Mouse (Mus musculus) midbrain, embryonic 12.5 days (tissue): ENCODE data around the gene Hsd11b2. TPM values are rescaled to one million over a fixed set of nuclear protein-coding genes. Genes with fewer than 3 reads are reported as not detected.
A peak's percentile ranks its signal among the peaks of the same experiment; 100 is the strongest.

Source experiments
- ATAC-seq: fragments of 200-750 bp; cut with Nextera tagmentation; 2 replicates; pipeline ENCODE4 v1.8.0; 2017; ENCODE audit warnings: low read depth, moderate TSS enrichment, moderate library complexity; ENCODE audit not compliant: low FRiP score
- H3K27ac ChIP-seq: fragments of 300-500 bp; sonication (generic); replicated peaks from 2 replicates; pipeline ENCODE4 v1.5.1; 2016; ENCODE audit warnings: mild to moderate bottlenecking
- H3K27me3 ChIP-seq: fragments of 300-500 bp; sonication (generic); 2 replicates; pipeline ENCODE4 v1.6.1; 2016; ENCODE audit warnings: mild to moderate bottlenecking
- H3K36me3 ChIP-seq: fragments of 300-500 bp; sonication (generic); 2 replicates; pipeline ENCODE4 v1.6.1; 2016
- H3K4me1 ChIP-seq: fragments of 300-500 bp; sonication (generic); 2 replicates; pipeline ENCODE4 v1.6.1; 2016
- H3K4me2 ChIP-seq: fragments of 300-500 bp; sonication (generic); replicated peaks from 2 replicates; pipeline ENCODE4 v1.6.1; 2016; ENCODE audit warnings: mild to moderate bottlenecking, moderate library complexity
- H3K4me3 ChIP-seq: fragments of 300-500 bp; sonication (generic); 2 replicates; pipeline ENCODE4 v1.5.1; 2016; ENCODE audit warnings: mild to moderate bottlenecking
- H3K9ac ChIP-seq: fragments of 300-500 bp; sonication (generic); replicated peaks from 2 replicates; pipeline ENCODE4 v1.6.1; 2016; ENCODE audit warnings: mild to moderate bottlenecking, moderate library complexity
- H3K9me3 ChIP-seq: fragments of 300-500 bp; sonication (generic); 2 replicates; pipeline ENCODE4 v1.6.1; 2016; ENCODE audit warnings: mild to moderate bottlenecking
- WGBS: fragments of 180-500 bp; shearing (Covaris S2); methylation state at CpG from one replicate; pipeline ENCODE4 v1.1.7; 2016; 5-methylcytosine and 5-hydroxymethylcytosine counted together
- polyA plus RNA-seq: library from polyadenylated mRNA; unstranded; fragments of >200 nt; fragmentation: Nextera tagmentation; extraction: Ambion mirVana; gene quantifications from 2 replicates; pipeline ENCODE4 v1.2.1, GENCODE M21; 2016

Gene Hsd11b2
- polyA plus RNA-seq, 1 experiment from 2014 or later, result 20.1 TPM

DNA sequence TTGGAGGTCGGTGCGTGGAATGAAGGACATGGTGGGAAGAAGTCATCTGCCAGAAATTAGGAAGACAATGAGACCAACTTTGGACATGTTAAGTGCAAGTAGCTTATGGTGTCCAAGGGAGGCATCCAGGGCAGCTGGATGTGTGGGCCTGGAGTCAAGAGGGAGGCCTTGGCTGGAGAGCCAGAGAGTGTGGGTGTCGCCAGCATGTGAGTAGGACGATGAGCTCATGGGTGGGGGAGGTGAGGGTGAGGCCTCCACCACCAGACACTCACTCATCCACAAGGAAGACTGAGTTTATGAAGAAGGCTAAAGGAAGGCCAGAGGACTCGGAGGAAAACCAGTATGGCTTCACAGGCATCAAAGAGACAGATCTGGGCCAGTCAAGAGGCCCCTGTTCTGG, 3.9 kb upstream of the Hsd11b2 start:
- ATAC-seq, result no peak
- Histone ChIP-seq H3K9me3 (no peaks in the 10 kb centered on the region), H3K27ac (no peak overlapping the region), H3K4me1 (peaks cover 31% of the 10 kb centered on the region), H3K4me3 (no peak overlapping the region), H3K4me2 (no peak overlapping the region), H3K27me3 (peaks cover 30% of the 10 kb centered on the region), H3K36me3 (no peaks in the 10 kb centered on the region), H3K9ac (no peak overlapping the region)
- WGBS, result 81% methylated on average over 5 of the region's 5 CpGs

DNA sequence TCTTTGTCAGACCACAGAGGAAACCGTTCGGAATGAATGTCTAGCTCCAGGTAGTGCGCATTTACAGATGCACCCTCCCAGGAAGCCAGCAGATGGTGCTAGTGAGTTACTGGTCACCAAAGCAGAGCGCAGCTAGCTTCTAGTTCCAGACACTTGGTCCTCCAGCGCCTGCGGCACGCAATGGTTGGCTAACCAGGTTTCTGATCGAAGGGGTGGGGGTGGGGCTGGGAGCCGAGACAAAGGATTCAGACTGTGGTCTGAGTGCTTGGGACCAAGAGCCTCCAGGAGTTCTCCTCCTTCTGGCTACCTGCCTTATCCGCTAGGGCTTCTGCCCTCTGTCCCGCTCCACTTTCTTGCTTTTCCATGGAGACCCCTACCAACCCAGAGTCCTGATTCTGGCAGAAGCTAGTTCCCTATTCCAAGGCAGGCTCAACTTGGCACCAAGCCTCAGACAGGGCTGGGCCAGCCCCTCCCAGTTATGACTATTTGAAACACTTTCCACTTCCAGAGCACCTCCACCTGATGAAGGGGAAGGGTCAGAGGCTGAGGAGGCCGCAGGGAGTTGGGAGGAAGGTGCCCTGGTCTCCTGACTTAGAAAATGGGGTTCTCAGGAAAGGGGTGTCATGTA, 2.4 kb upstream of the Hsd11b2 start:
- 9% methylated on average over 12 of the region's 12 CpGs for WGBS
- ATAC-seq, result peak; percentile 48
- H3K4me2 ChIP-seq, result peak overlapping the region; percentile 39
- H3K4me1 ChIP-seq, result peaks cover 46% of the 10 kb centered on the region
- peaks cover 30% of the 10 kb centered on the region for H3K27me3 ChIP-seq
- H3K9me3 ChIP-seq, result no peaks in the 10 kb centered on the region
- H3K9ac ChIP-seq, result no peak overlapping the region
- no peak overlapping the region for H3K4me3 ChIP-seq
- no peaks in the 10 kb centered on the region for H3K36me3 ChIP-seq
- H3K27ac ChIP-seq, result no peak overlapping the region

- Histone ChIP-seq H3K4me2 (0 out of 2 replicates have a peak overlapping the region, but pooled peaks have one; percentile 2), H3K36me3 (peaks cover 3% of the 10 kb centered on the region), H3K27ac (0 out of 2 replicates have a peak overlapping the region, but pooled peaks have one; percentile 25), H3K9me3 (no peaks in the 10 kb centered on the region), H3K9ac (no peak overlapping the region), H3K4me3 (no peak overlapping the region), H3K27me3 (peaks cover 30% of the 10 kb centered on the region), H3K4me1 (peaks cover 51% of the 10 kb centered on the region)
- no peak for ATAC-seq
- 46% methylated on average over 8 of the region's 8 CpGs for WGBS
Observed at GRCm38 (mm10) chr8:105517346-105517745, 1.2 kb upstream of the Hsd11b2 start.

- peak overlapping the region; percentile 91 for H3K9ac ChIP-seq
- no peaks in the 10 kb centered on the region for H3K9me3 ChIP-seq
- H3K4me1 ChIP-seq, result peaks cover 51% of the 10 kb centered on the region
- H3K27me3 ChIP-seq, result peaks cover 30% of the 10 kb centered on the region
- H3K4me3 ChIP-seq, result peak overlapping the region; percentile 67
- ATAC-seq, result no peak
- WGBS, result 4% methylated on average over 2 of the region's 2 CpGs
- peak overlapping the region; percentile 96 for H3K4me2 ChIP-seq
- peak overlapping the region; percentile 80 for H3K27ac ChIP-seq
- peaks cover 26% of the 10 kb centered on the region for H3K36me3 ChIP-seq
Observed at GRCm38 (mm10) chr8:105519591-105519990, 1.0 kb downstream of the Hsd11b2 start.

DNA sequence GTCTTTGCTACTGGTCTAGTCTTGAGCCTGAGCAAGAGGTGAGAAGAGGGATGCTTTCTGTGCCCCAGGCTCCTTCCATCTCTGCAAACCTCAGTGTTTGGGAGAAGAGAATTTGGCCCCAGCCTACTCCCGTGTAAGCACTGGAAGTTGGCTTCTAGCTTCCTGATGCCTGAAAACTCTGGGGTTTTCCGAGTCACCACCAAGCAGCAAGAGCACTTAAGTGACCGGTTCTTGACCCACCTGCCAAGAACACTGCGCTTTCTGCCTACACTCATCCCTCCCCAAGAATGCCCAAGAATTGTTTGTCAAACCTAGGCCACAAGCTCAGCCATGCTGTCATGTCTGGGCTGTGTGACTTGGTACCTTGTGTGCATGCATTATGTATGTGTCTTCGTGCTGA, 2.0 kb downstream of the Hsd11b2 start:
- Histone ChIP-seq H3K27ac (peak overlapping the region; percentile 80), H3K4me1 (peaks cover 51% of the 10 kb centered on the region), H3K9ac (peak overlapping the region; percentile 34; the same call in 1 of the 2 replicates), H3K9me3 (no peaks in the 10 kb centered on the region), H3K4me3 (peak overlapping the region; percentile 67), H3K27me3 (peaks cover 21% of the 10 kb centered on the region), H3K36me3 (peaks cover 35% of the 10 kb centered on the region), H3K4me2 (peak overlapping the region; percentile 96)
- 22% methylated on average over 5 of the region's 5 CpGs for WGBS
- ATAC-seq, result no peak

GRCm38 (mm10) chr8:105521061-105521460, 2.5 kb downstream of the Hsd11b2 start:
- WGBS, result 0% methylated on average over 3 of the region's 3 CpGs
- peak overlapping the region; percentile 34; the same call in 1 of the 2 replicates for H3K9ac ChIP-seq

GRCm38 (mm10) chr8:105521995-105522769, 3.6 kb downstream of the Hsd11b2 start:
- peaks cover 42% of the 10 kb centered on the region for H3K4me1 ChIP-seq
- no peak for ATAC-seq

More at GRCm38 (mm10) chr8:105521061-105521460, 2.5 kb downstream of the Hsd11b2 start:
- peaks cover 49% of the 10 kb centered on the region for H3K4me1 ChIP-seq
- no peaks in the 10 kb centered on the region for H3K9me3 ChIP-seq
- H3K36me3 ChIP-seq, result peaks cover 35% of the 10 kb centered on the region
- peak; percentile 57 for ATAC-seq
- H3K27ac ChIP-seq, result peak overlapping the region; percentile 80
- peaks cover 21% of the 10 kb centered on the region for H3K27me3 ChIP-seq
- peak overlapping the region; percentile 67; the same call in 1 of the 2 replicates for H3K4me3 ChIP-seq
- peak overlapping the region; percentile 96 for H3K4me2 ChIP-seq

GRCm38 (mm10) chr8:105522890-105523289, 4.3 kb downstream of the Hsd11b2 start:
- H3K9me3 ChIP-seq, result no peaks in the 10 kb centered on the region
- H3K4me1 ChIP-seq, result peaks cover 38% of the 10 kb centered on the region
- H3K36me3 ChIP-seq, result peaks cover 40% of the 10 kb centered on the region
- no peak for ATAC-seq
- no peak overlapping the region for H3K4me2 ChIP-seq
- H3K27ac ChIP-seq, result no peak overlapping the region
- H3K4me3 ChIP-seq, result no peak overlapping the region
- H3K9ac ChIP-seq, result no peak overlapping the region
- WGBS, result 90% methylated on average over 9 of the region's 9 CpGs
- H3K27me3 ChIP-seq, result peaks cover 4% of the 10 kb centered on the region; the same call in 1 of the 2 replicates

More at GRCm38 (mm10) chr8:105521995-105522769, 3.6 kb downstream of the Hsd11b2 start:
- H3K9ac ChIP-seq, result no peak overlapping the region
- peaks cover 38% of the 10 kb centered on the region for H3K36me3 ChIP-seq
- H3K4me2 ChIP-seq, result no peak overlapping the region
- 83% methylated on average over 21 of the region's 21 CpGs for WGBS
- no peak overlapping the region; the same call in 1 of the 2 replicates for H3K27ac ChIP-seq
- no peak overlapping the region for H3K4me3 ChIP-seq
- H3K9me3 ChIP-seq, result no peaks in the 10 kb centered on the region
- H3K27me3 ChIP-seq, result peaks cover 11% of the 10 kb centered on the region

DNA sequence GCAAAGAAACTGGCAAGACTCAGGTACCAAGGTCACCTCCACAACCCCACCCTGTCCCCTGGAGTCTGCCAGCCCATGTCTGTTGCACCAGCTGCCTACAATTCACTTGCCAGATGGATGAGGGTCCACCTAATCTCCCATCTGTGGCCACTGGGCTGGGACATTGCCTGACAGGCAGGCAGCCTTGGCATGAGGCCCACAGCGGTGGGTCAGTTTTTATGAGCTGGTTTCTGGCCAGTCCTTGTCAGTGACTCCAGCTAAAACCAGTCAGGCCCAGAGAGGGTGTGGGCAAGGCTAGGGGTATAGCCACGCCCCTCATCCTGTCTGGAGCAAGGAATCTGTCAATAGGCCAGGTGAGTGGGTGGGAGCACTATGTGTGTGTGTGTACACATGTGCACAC, 8.6 kb downstream of the Hsd11b2 start:
- Histone ChIP-seq H3K9me3 (no peaks in the 10 kb centered on the region), H3K4me2 (no peak overlapping the region), H3K9ac (no peak overlapping the region), H3K4me1 (0 out of 2 replicates have a peak, but pooled peaks cover 3% of the 10 kb centered on the region), H3K4me3 (no peak overlapping the region), H3K27ac (no peak overlapping the region), H3K36me3 (peaks cover 61% of the 10 kb centered on the region), H3K27me3 (no peaks in the 10 kb centered on the region)
- 85% methylated on average over 2 of the region's 2 CpGs for WGBS
- ATAC-seq, result no peak

DNA sequence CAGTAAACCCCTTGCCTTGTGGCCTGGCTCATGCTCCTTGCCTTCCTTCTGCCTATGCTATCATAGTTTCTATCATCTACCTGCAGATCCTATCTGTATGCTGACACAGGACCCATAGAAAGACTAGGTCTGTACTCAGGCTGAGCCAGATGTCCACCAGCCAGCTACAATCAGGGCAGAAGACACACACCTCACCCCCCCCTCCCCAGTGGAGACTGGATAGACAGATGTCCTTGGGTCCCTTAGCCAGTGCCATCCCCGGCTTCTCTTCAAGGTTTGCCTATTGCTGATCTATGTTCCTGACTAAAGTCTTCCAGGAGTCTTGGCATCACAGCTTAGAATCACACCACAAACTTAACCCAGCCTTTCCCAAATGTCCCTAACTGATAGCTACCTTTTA, 9.7 kb downstream of the Hsd11b2 start:
- H3K4me1 ChIP-seq, result peaks cover 3% of the 10 kb centered on the region; the same call in 1 of the 2 replicates
- no peak overlapping the region for H3K9ac ChIP-seq
- no peak for ATAC-seq
- H3K27me3 ChIP-seq, result no peaks in the 10 kb centered on the region
- H3K4me3 ChIP-seq, result no peak overlapping the region
- H3K27ac ChIP-seq, result no peak overlapping the region
- H3K4me2 ChIP-seq, result no peak overlapping the region
- 91% methylated on average over 1 of the region's 1 CpGs for WGBS
- H3K9me3 ChIP-seq, result no peaks in the 10 kb centered on the region
- peaks cover 50% of the 10 kb centered on the region for H3K36me3 ChIP-seq

DNA sequence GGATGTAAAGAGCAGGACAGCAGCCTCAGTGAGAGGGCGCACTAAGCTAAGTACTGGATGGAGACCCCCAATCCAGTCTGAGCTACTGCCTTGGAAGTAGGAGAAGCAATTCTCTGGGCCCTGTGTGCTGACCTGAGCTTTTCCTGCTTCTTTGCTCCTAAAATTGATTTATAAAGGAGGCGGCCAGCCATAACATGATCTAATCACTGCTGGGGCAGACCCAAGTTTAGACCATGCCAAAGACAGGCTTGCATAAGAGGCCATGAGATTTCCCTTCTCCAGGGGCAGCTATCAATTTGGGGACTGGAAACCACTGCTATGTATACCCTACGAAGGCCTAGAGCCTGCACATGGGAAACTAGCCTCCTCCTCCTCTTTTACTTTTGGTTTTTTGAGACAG, 10.7 kb downstream of the Hsd11b2 start:
- 74% methylated on average over 3 of the region's 3 CpGs for WGBS
- Histone ChIP-seq H3K9ac (no peak overlapping the region), H3K27me3 (no peaks in the 10 kb centered on the region), H3K27ac (no peak overlapping the region), H3K4me3 (no peak overlapping the region), H3K4me1 (peaks cover 10% of the 10 kb centered on the region), H3K4me2 (no peak overlapping the region), H3K36me3 (peaks cover 39% of the 10 kb centered on the region), H3K9me3 (no peaks in the 10 kb centered on the region)
- ATAC-seq, result no peak

DNA sequence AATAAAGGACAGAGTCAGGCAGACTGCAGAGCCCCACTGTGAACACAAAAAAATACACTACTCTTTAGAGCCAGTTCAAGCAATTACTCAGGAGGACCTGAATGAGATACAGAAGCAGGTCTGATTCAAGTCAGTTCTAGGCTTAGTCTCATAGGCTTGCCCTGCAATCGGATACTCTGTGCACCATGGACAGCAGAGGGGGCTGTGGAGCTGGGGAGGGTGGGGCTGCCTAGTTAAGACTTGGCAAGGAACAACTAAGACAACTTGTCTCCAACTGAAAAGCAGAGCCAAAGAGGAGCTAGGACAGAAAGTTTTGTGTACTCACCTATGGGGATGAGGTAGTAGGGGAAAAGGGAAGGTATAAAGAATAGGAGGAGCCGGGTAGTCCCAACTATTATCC, 13.2 kb downstream of the Hsd11b2 start:
- no peaks in the 10 kb centered on the region for H3K9me3 ChIP-seq
- H3K9ac ChIP-seq, result no peak overlapping the region
- H3K27ac ChIP-seq, result no peak overlapping the region
- no peak overlapping the region for H3K4me2 ChIP-seq
- ATAC-seq, result no peak
- H3K36me3 ChIP-seq, result peaks cover 37% of the 10 kb centered on the region
- H3K4me3 ChIP-seq, result no peak overlapping the region
- WGBS, result 54% methylated on average over 2 of the region's 2 CpGs
- no peaks in the 10 kb centered on the region for H3K27me3 ChIP-seq
- H3K4me1 ChIP-seq, result peaks cover 10% of the 10 kb centered on the region
